Mouse (Mus musculus): ENCODE measurements around the gene Hectd3. TPM values are rescaled to one million over a fixed set of nuclear protein-coding genes. Genes with fewer than 3 reads are reported as not detected.

Hectd3 gene
- polyA plus RNA-seq, 1 experiment = 6.4 TPM

GRCm38 (mm10) chr4:117010231-117010630, 15.1 kb downstream of the Hectd3 start:
- Histone ChIP-seq H3K9ac (ENCODE audit: low read depth, poor library complexity, severe bottlenecking) (no peak overlapping the region), H3K27ac (ENCODE audit: insufficient read depth, low read length) (no peak overlapping the region), H3K4me1 (ENCODE audit: control insufficient read depth, insufficient read depth, low read length) (no peaks in the 10 kb centered on the region), H3K9me3 (replicated peaks; ENCODE audit: control insufficient read depth, insufficient read depth, low read length, poor library complexity, severe bottlenecking) (no peaks in the 10 kb centered on the region), H3K4me3 (ENCODE audit: low read depth, low read length) (no peak overlapping the region), H3K27me3 (ENCODE audit: control insufficient read depth, insufficient read depth, low read length, poor library complexity, severe bottlenecking) (no peaks in the 10 kb centered on the region), H3K36me3 (ENCODE audit: control insufficient read depth, insufficient read depth, low read length, poor library complexity, severe bottlenecking) (no peaks in the 10 kb centered on the region)
- TF ChIP-seq POLR2A (IDR thresholded peaks at IDR 0.05; ENCODE audit: insufficient read depth, low read length) = no peak
- no peak for TF ChIP-seq EP300 (IDR thresholded peaks at IDR 0.05; ENCODE audit: insufficient read depth, low read depth, low read length)
- TF ChIP-seq CTCF (IDR thresholded peaks at IDR 0.05; ENCODE audit: low read depth, low read length) = no peak

- H3K9me3 ChIP-seq (replicated peaks; ENCODE audit: control insufficient read depth, insufficient read depth, low read length, poor library complexity, severe bottlenecking) = no peaks in the 10 kb centered on the region
- H3K27ac ChIP-seq (ENCODE audit: insufficient read depth, low read length) = no peak overlapping the region
- no peaks in the 10 kb centered on the region for H3K4me1 ChIP-seq (ENCODE audit: control insufficient read depth, insufficient read depth, low read length)
- TF ChIP-seq CTCF (IDR thresholded peaks at IDR 0.05; ENCODE audit: low read depth, low read length) (no peak), POLR2A (IDR thresholded peaks at IDR 0.05; ENCODE audit: insufficient read depth, low read length) (no peak), EP300 (IDR thresholded peaks at IDR 0.05; ENCODE audit: insufficient read depth, low read depth, low read length) (no peak)
- no peaks in the 10 kb centered on the region for H3K27me3 ChIP-seq (ENCODE audit: control insufficient read depth, insufficient read depth, low read length, poor library complexity, severe bottlenecking)
- no peak overlapping the region for H3K9ac ChIP-seq (ENCODE audit: low read depth, poor library complexity, severe bottlenecking)
- no peaks in the 10 kb centered on the region for H3K36me3 ChIP-seq (ENCODE audit: control insufficient read depth, insufficient read depth, low read length, poor library complexity, severe bottlenecking)
- no peak overlapping the region for H3K4me3 ChIP-seq (ENCODE audit: low read depth, low read length)
Measured at GRCm38 (mm10) chr4:117013596-117013995, 18.5 kb downstream of the Hectd3 start.

GRCm38 (mm10) chr4:117014901-117015415, 19.8 kb downstream of the Hectd3 start:
- Histone ChIP-seq H3K27me3 (ENCODE audit: control insufficient read depth, insufficient read depth, low read length, poor library complexity, severe bottlenecking) (no peaks in the 10 kb centered on the region), H3K27ac (ENCODE audit: insufficient read depth, low read length) (no peak overlapping the region), H3K36me3 (ENCODE audit: control insufficient read depth, insufficient read depth, low read length, poor library complexity, severe bottlenecking) (no peaks in the 10 kb centered on the region), H3K9ac (ENCODE audit: low read depth, poor library complexity, severe bottlenecking) (no peak overlapping the region), H3K9me3 (replicated peaks; ENCODE audit: control insufficient read depth, insufficient read depth, low read length, poor library complexity, severe bottlenecking) (no peaks in the 10 kb centered on the region), H3K4me3 (ENCODE audit: low read depth, low read length) (no peak overlapping the region), H3K4me1 (ENCODE audit: control insufficient read depth, insufficient read depth, low read length) (no peaks in the 10 kb centered on the region)
- no peak for TF ChIP-seq CTCF (IDR thresholded peaks at IDR 0.05; ENCODE audit: low read depth, low read length)

- Histone ChIP-seq H3K4me1 (ENCODE audit: control insufficient read depth, insufficient read depth, low read length) (no peaks in the 10 kb centered on the region), H3K36me3 (ENCODE audit: control insufficient read depth, insufficient read depth, low read length, poor library complexity, severe bottlenecking) (no peaks in the 10 kb centered on the region), H3K4me3 (ENCODE audit: low read depth, low read length) (no peak overlapping the region), H3K9me3 (replicated peaks; ENCODE audit: control insufficient read depth, insufficient read depth, low read length, poor library complexity, severe bottlenecking) (no peaks in the 10 kb centered on the region), H3K27ac (ENCODE audit: insufficient read depth, low read length) (no peak overlapping the region), H3K27me3 (ENCODE audit: control insufficient read depth, insufficient read depth, low read length, poor library complexity, severe bottlenecking) (no peaks in the 10 kb centered on the region), H3K9ac (ENCODE audit: low read depth, poor library complexity, severe bottlenecking) (no peak overlapping the region)
- TF ChIP-seq POLR2A (IDR thresholded peaks at IDR 0.05; ENCODE audit: insufficient read depth, low read length) = no peak
- no peak for TF ChIP-seq CTCF (IDR thresholded peaks at IDR 0.05; ENCODE audit: low read depth, low read length)
- no peak for TF ChIP-seq EP300 (IDR thresholded peaks at IDR 0.05; ENCODE audit: insufficient read depth, low read depth, low read length)
Measured at GRCm38 (mm10) chr4:117017738-117018137, 22.6 kb downstream of the Hectd3 start.

GRCm38 (mm10) chr4:117018327-117018726, 23.2 kb downstream of the Hectd3 start:
- Histone ChIP-seq H3K27me3 (ENCODE audit: control insufficient read depth, insufficient read depth, low read length, poor library complexity, severe bottlenecking) (no peaks in the 10 kb centered on the region), H3K4me3 (ENCODE audit: low read depth, low read length) (no peak overlapping the region), H3K9me3 (replicated peaks; ENCODE audit: control insufficient read depth, insufficient read depth, low read length, poor library complexity, severe bottlenecking) (no peaks in the 10 kb centered on the region), H3K9ac (ENCODE audit: low read depth, poor library complexity, severe bottlenecking) (no peak overlapping the region), H3K27ac (ENCODE audit: insufficient read depth, low read length) (no peak overlapping the region), H3K36me3 (ENCODE audit: control insufficient read depth, insufficient read depth, low read length, poor library complexity, severe bottlenecking) (peaks cover 1% of the 10 kb centered on the region; the same call in 1 of the 2 replicates), H3K4me1 (ENCODE audit: control insufficient read depth, insufficient read depth, low read length) (no peaks in the 10 kb centered on the region)
- TF ChIP-seq EP300 (IDR thresholded peaks at IDR 0.05; ENCODE audit: insufficient read depth, low read depth, low read length) (no peak), POLR2A (IDR thresholded peaks at IDR 0.05; ENCODE audit: insufficient read depth, low read length) (no peak), CTCF (IDR thresholded peaks at IDR 0.05; ENCODE audit: low read depth, low read length) (no peak)

GRCm38 (mm10) chr4:117019206-117020134, 24.4 kb downstream of the Hectd3 start, which contains the start of gene Eif2b3:
Gene Eif2b3, plus strand, starts transcription at chr4:117019402.
- Histone ChIP-seq H3K27ac (ENCODE audit: insufficient read depth, low read length) (no peak within 1 kb of the TSS), H3K36me3 (ENCODE audit: control insufficient read depth, insufficient read depth, low read length, poor library complexity, severe bottlenecking) (peaks cover 7% of the 10 kb centered on the region), H3K27me3 (ENCODE audit: control insufficient read depth, insufficient read depth, low read length, poor library complexity, severe bottlenecking) (no peaks in the 10 kb centered on the region), H3K9me3 (replicated peaks; ENCODE audit: control insufficient read depth, insufficient read depth, low read length, poor library complexity, severe bottlenecking) (no peaks in the 10 kb centered on the region), H3K4me3 (ENCODE audit: low read depth, low read length) (peak within 1 kb of the TSS; percentile 97), H3K4me1 (ENCODE audit: control insufficient read depth, insufficient read depth, low read length) (no peaks in the 10 kb centered on the region), H3K9ac (ENCODE audit: low read depth, poor library complexity, severe bottlenecking) (peak within 1 kb of the TSS; percentile 49)
- TF ChIP-seq CTCF (IDR thresholded peaks at IDR 0.05; ENCODE audit: low read depth, low read length) (no peak), EP300 (IDR thresholded peaks at IDR 0.05; ENCODE audit: insufficient read depth, low read depth, low read length) (no peak)
